In the genomic region with DNA sequence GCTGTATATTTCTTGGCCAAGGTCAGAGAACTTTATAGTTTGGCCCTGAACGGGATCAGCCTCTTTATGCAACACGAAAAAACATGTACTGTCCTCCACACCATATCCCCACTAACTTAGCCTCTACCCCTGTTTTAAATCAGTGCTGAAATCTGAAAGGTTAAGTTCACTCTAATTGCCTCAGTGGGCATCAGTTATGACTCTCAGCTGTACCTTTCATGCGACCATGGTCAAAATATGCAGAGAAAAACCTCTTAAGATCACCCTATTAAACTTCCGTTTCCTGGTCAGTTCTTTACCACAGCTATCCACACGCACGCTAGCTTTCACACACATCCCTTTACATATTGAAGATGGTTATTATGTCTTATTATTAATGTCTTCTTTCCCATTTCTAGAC, we compare ENCODE assay signal across 9 mouse cellular contexts. TPM values are rescaled to one million over a fixed set of nuclear protein-coding genes. Genes with fewer than 3 reads are reported as not detected.
A peak's percentile ranks its signal among the peaks of the same experiment; 100 is the strongest.
DNase-seq lines count a peak whose midpoint lies in the region; ATAC-seq and TF ChIP-seq lines count a peak whose summit lies in the region.
"Had no signal": no experiment of that assay in that cellular context is flagged by ENCODE, and none has a peak within 500 bp of the region (broad histone marks: within the 10 kb centered on the region; RNA-seq: fewer than 3 reads in every experiment).

No protein-coding gene starts in this region.

- no peak for DNase-seq in kidney, adult 11 months
- no peak for DNase-seq in forebrain, embryonic 10.5 days (ENCODE audit: extremely low spot score, low spot score)
- no peak for DNase-seq in MN1 (ENCODE audit: low spot score)
- no peak for DNase-seq in thymus, postnatal 36 days

- H3K4me3 ChIP-seq in kidney, embryonic 14.5 days (ENCODE audit: low read length): peak overlapping the region; percentile 99
- H3K4me3 ChIP-seq in forebrain, embryonic 10.5 days: peak overlapping the region; percentile 99
- peak overlapping the region; percentile 88 for H3K4me3 ChIP-seq in intestine, postnatal 0 days (ENCODE audit: low read depth, low read length)
- peak overlapping the region; percentile 40 for H3K4me3 ChIP-seq in myocyte

- ATAC-seq in kidney, embryonic 14.5 days (ENCODE audit: low FRiP score, low TSS enrichment): no peak
- ATAC-seq in intestine, postnatal 0 days: no peak
- no peak for ATAC-seq in erythroid progenitor cell, adult 5-6 weeks (replicated peaks; ENCODE audit: low FRiP score, poor library complexity, severe bottlenecking)

- H3K79me2 ChIP-seq in myocyte (ENCODE audit: control insufficient read depth, insufficient read depth): peaks cover 11% of the 10 kb centered on the region

- peaks cover 4% of the 10 kb centered on the region; the same call in 1 of the 2 replicates for H3K4me1 ChIP-seq in kidney, embryonic 14.5 days (ENCODE audit: control insufficient read depth, insufficient read depth, low read length)
- peaks cover 21% of the 10 kb centered on the region for H3K4me1 ChIP-seq in forebrain, embryonic 10.5 days
- H3K4me1 ChIP-seq in intestine, postnatal 0 days (replicated peaks; ENCODE audit: control insufficient read depth, insufficient read depth, low read length): no peaks in the 10 kb centered on the region

- 66% methylated on average over 6 of the region's 6 CpGs for WGBS in kidney, embryonic 14.5 days
- 68% methylated on average over 6 of the region's 6 CpGs for WGBS in forebrain, embryonic 10.5 days
- WGBS in intestine, postnatal 0 days: 51% methylated on average over 6 of the region's 6 CpGs

- H3K27me3 ChIP-seq in kidney, embryonic 14.5 days (ENCODE audit: control insufficient read depth, insufficient read depth, low read length): no peaks in the 10 kb centered on the region
- H3K27me3 ChIP-seq in forebrain, embryonic 10.5 days (ENCODE audit: poor library complexity, severe bottlenecking): no peaks in the 10 kb centered on the region
- H3K27me3 ChIP-seq in intestine, postnatal 0 days (replicated peaks; ENCODE audit: control insufficient read depth, insufficient read depth, low read length): no peaks in the 10 kb centered on the region
- no peaks in the 10 kb centered on the region for H3K27me3 ChIP-seq in myocyte (ENCODE audit: control insufficient read depth, insufficient read depth, insufficient read length)

- no peak for TF ChIP-seq CTCF in intestine, postnatal 0 days (IDR thresholded peaks at IDR 0.05; ENCODE audit: low read depth)

- no peak overlapping the region for H3K9ac ChIP-seq in kidney, embryonic 14.5 days (ENCODE audit: low read depth, low read length)
- H3K9ac ChIP-seq in intestine, postnatal 0 days (ENCODE audit: low read depth, low read length): no peak overlapping the region

- H3K4me2 ChIP-seq in kidney, embryonic 14.5 days (replicated peaks; ENCODE audit: low read depth, low read length): peak overlapping the region; percentile 98
- peak overlapping the region; percentile 100 for H3K4me2 ChIP-seq in intestine, postnatal 0 days (replicated peaks; ENCODE audit: low read depth)
- peak overlapping the region; percentile 81 for H3K4me2 ChIP-seq in myocyte (ENCODE audit: low read depth)

- H3K36me3 ChIP-seq in kidney, embryonic 14.5 days (ENCODE audit: control insufficient read depth, insufficient read depth, low read length): peaks cover 19% of the 10 kb centered on the region
- peaks cover 26% of the 10 kb centered on the region for H3K36me3 ChIP-seq in forebrain, embryonic 10.5 days (replicated peaks)
- peaks cover 19% of the 10 kb centered on the region for H3K36me3 ChIP-seq in intestine, postnatal 0 days (ENCODE audit: control insufficient read depth, insufficient read depth)
- peaks cover 5% of the 10 kb centered on the region for H3K36me3 ChIP-seq in myocyte (ENCODE audit: control insufficient read depth, insufficient read depth)

- no peak overlapping the region for H3K27ac ChIP-seq in kidney, embryonic 14.5 days (ENCODE audit: low read depth, low read length)
- H3K27ac ChIP-seq in forebrain, embryonic 10.5 days: peak overlapping the region; percentile 94
- no peak overlapping the region for H3K27ac ChIP-seq in intestine, postnatal 0 days (ENCODE audit: low read depth, low read length)

- TF ChIP-seq POLR2A in myocyte (IDR thresholded peaks at IDR 0.05; ENCODE audit: insufficient read length, low read depth): no peak

- H3K9me3 ChIP-seq in kidney, embryonic 14.5 days (ENCODE audit: control insufficient read depth, low read length): no peaks in the 10 kb centered on the region
- H3K9me3 ChIP-seq in forebrain, embryonic 10.5 days: no peaks in the 10 kb centered on the region
- H3K9me3 ChIP-seq in intestine, postnatal 0 days (ENCODE audit: control insufficient read depth): no peaks in the 10 kb centered on the region

- no peak overlapping the region for H3ac ChIP-seq in myocyte (ENCODE audit: control insufficient read depth, insufficient read length)

TF ChIP-seq in myocyte, 11 proteins besides CTCF, POLR2A, EP300 and RAD21:
- no peak for TF ChIP-seq USF1 (IDR thresholded peaks at IDR 0.05; ENCODE audit: low read depth)
- TF ChIP-seq CEBPB (IDR thresholded peaks at IDR 0.05; ENCODE audit: insufficient read depth, poor library complexity, severe bottlenecking): no peak
- TF ChIP-seq E2F4 (IDR thresholded peaks at IDR 0.05; ENCODE audit: insufficient read depth): no peak
- no peak for TF ChIP-seq SRF (IDR thresholded peaks at IDR 0.05; ENCODE audit: control insufficient read depth, insufficient read length, low read depth)
TF ChIP-seq in myocyte: peak in this region for 0.

RNA-seq across cellular contexts. Expression of gene AA467197, which starts 6.9 kb away (rescaled TPM):
- not detected in 2 replicates for polyA plus RNA-seq in kidney, embryonic 14.5 days (2014; fragmentation: Nextera tagmentation; extraction: Ambion mirVana)
- polyA plus RNA-seq in forebrain, embryonic 10.5 days (2016; fragmentation: Nextera tagmentation; extraction: Ambion mirVana): 0.56 and 0.91 TPM in 2 replicates
- polyA plus RNA-seq in intestine, postnatal 0 days (2015; fragmentation: Nextera tagmentation; extraction: Ambion mirVana): 31.7 and 38.4 TPM in 2 replicates
- polyA plus RNA-seq in myocyte (2012; fragmentation: generic; extraction: Trizol): 1.2 TPM
- 12.6 and 13.4 TPM in 2 replicates for total RNA-seq in erythroid progenitor cell, adult 5-6 weeks (2015; ENCODE audit: low replicate concordance)
- total RNA-seq in erythroid progenitor cell, adult 5-6 weeks (2017; ENCODE audit: low replicate concordance): 2.4 and 14.6 TPM in 2 replicates
- polyA plus RNA-seq: brain, embryonic 14.5 days had no signal

RNA-seq across cellular contexts. Expression of gene Gatm, which starts 18.8 kb away (rescaled TPM):
- polyA plus RNA-seq in kidney, embryonic 14.5 days (2014; fragmentation: Nextera tagmentation; extraction: Ambion mirVana): 10.0 and 14.5 TPM in 2 replicates
- polyA plus RNA-seq in forebrain, embryonic 10.5 days (2016; fragmentation: Nextera tagmentation; extraction: Ambion mirVana): 17.7 and 19.0 TPM in 2 replicates
- 184 and 255 TPM in 2 replicates for polyA plus RNA-seq in intestine, postnatal 0 days (2015; fragmentation: Nextera tagmentation; extraction: Ambion mirVana)
- polyA plus RNA-seq in myocyte (2012; fragmentation: generic; extraction: Trizol): 65.2 TPM
- 30.6 and 32.3 TPM in 2 replicates for total RNA-seq in erythroid progenitor cell, adult 5-6 weeks (2015; ENCODE audit: low replicate concordance)
- total RNA-seq in erythroid progenitor cell, adult 5-6 weeks (2017; ENCODE audit: low replicate concordance): 19.6 and 21.6 TPM in 2 replicates

Comparison
In these comparisons a context has a peak if more than half of its experiments do, and no peak if none do; other contexts are left out.
1. H3K4me3 ChIP-seq: peak in every context shown above with its lines; median percentile 99 in kidney, embryonic 14.5 days; 99 in forebrain, embryonic 10.5 days; 88 in intestine, postnatal 0 days; 40 in myocyte.
2. RNA of gene AA467197, which starts 6.9 kb away (polyA plus RNA-seq): 31.7 to 38.4 TPM in intestine, postnatal 0 days; 1.2 TPM in myocyte (single experiment), 0.56 to 0.91 TPM in forebrain, embryonic 10.5 days and not detected in kidney, embryonic 14.5 days; every median in the first group is over 10 times any median in the second.
3. Peak in every context shown above with its lines, with median percentiles within 50 percentile points of each other: H3K4me2 ChIP-seq.